ENCODE assay signal across 8 mouse cellular contexts in the genomic region with DNA sequence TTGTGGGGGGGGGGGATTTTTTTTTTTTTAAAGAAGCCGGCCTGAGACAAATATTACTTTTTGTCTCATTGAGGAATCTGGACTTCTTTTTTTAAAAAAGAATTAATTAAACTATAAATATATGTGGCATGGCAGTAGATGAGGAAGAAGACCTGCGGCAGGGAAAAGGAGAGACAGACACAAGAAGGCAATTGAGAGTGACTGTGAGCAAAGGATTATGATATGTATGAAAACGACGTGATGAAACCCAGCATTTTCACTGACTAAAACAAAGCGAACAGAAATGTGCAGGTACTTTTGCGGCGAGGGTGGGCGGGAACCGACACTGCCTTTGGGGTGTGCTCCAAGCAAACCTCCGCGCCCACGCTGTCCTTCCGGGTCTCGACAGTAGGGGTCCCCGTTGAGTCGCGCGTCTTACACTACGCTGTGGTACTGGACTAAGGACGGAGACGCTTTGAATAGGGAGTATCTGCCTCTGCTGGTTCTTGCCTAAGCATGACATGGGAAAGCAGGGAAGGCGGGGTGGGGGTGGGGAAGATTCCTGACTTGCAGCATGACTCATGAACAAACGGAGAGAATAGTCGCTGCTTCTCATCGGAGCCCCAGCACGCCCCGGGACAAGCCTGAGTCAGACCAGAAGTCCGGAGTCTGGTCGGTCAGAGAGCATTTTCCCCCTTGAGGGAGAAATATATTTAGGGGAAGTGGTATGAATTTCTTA. TPM values are rescaled to one million over a fixed set of nuclear protein-coding genes. Genes with fewer than 3 reads are reported as not detected.
DNase-seq lines count a peak whose midpoint lies in the region; ATAC-seq and TF ChIP-seq lines count a peak whose summit lies in the region.

No protein-coding gene starts in this region.

- intact Hi-C loops in heart, postnatal 36 days (cut with DNase I), result loop anchor here (1.0 to 2.0 kb wide), 4 partner anchors 97 to 280 kb away; a partner anchor contains a TSS

- peak overlapping the region; percentile 65 for H3K4me2 ChIP-seq in forebrain, embryonic 16.5 days (ENCODE audit: low read length)
- H3K4me2 ChIP-seq in lung, embryonic 14.5 days, result peak overlapping the region; percentile 65

- DNase-seq in ES-CJ7 (ENCODE audit: low read depth, low spot score), result peak; percentile 97
- peak; percentile 83 for DNase-seq in cerebellum, adult 11-12 months
- peak; percentile 93 to 98 for DNase-seq in heart, postnatal 36 days
- DNase-seq in layer of hippocampus, adult 2 months (ENCODE audit: low spot score in 2 of 2), result peak; percentile 90 to 98
- DNase-seq in lung, embryonic 14.5 days, result peak; percentile 98
- DNase-seq in thymus, adult 2 months, result peak; percentile 90

- ATAC-seq in forebrain, embryonic 16.5 days, result peak; percentile 97
- ATAC-seq in lung, embryonic 14.5 days (ENCODE audit: insufficient read depth), result peak; percentile 96

- H3K9ac ChIP-seq in forebrain, embryonic 16.5 days (replicated peaks; ENCODE audit: low read depth, low read length), result peak overlapping the region; percentile 52
- H3K9ac ChIP-seq in lung, embryonic 14.5 days, result no peak overlapping the region; the same call in 1 of the 2 replicates

- TF ChIP-seq CTCF in layer of hippocampus, adult 2 months (conservative IDR thresholded peaks at IDR 0.05), result peak; percentile 85
- peak; percentile 99 for TF ChIP-seq CTCF in lung, embryonic 14.5 days (IDR thresholded peaks at IDR 0.05; ENCODE audit: low read depth)
- TF ChIP-seq CTCF in olfactory bulb, adult 2 months (IDR thresholded peaks at IDR 0.05; ENCODE audit: insufficient read depth, low read depth, low read length), result peak; percentile 93
- peak; percentile 89 for TF ChIP-seq CTCF in thymus, adult 2 months (IDR thresholded peaks at IDR 0.05; ENCODE audit: borderline replicate concordance, control insufficient read depth, extremely low read depth, insufficient read depth, low read length, poor library complexity)

- no peaks in the 10 kb centered on the region for H3K36me3 ChIP-seq in forebrain, embryonic 16.5 days (ENCODE audit: control insufficient read depth, insufficient read depth)
- H3K36me3 ChIP-seq in lung, embryonic 14.5 days (ENCODE audit: insufficient read depth), result no peaks in the 10 kb centered on the region
- H3K36me3 ChIP-seq in thymus, adult 2 months (ENCODE audit: control insufficient read depth, insufficient read depth, low read length), result no peaks in the 10 kb centered on the region

- TF ChIP-seq POLR2A in olfactory bulb, adult 2 months (IDR thresholded peaks at IDR 0.05; ENCODE audit: insufficient read depth, low read depth, low read length), result no peak
- TF ChIP-seq POLR2A in thymus, adult 2 months (IDR thresholded peaks at IDR 0.05; ENCODE audit: control insufficient read depth, extremely low read depth, insufficient read depth, low read length, poor library complexity), result no peak

- H3K4me1 ChIP-seq in forebrain, embryonic 16.5 days (replicated peaks; ENCODE audit: control insufficient read depth, insufficient read depth, low read length), result peaks cover 10% of the 10 kb centered on the region
- H3K4me1 ChIP-seq in lung, embryonic 14.5 days (ENCODE audit: insufficient read depth), result no peaks in the 10 kb centered on the region
- peaks cover 20% of the 10 kb centered on the region for H3K4me1 ChIP-seq in olfactory bulb, adult 2 months (ENCODE audit: control insufficient read depth, insufficient read depth, low read length)
- H3K4me1 ChIP-seq in thymus, adult 2 months (replicated peaks; ENCODE audit: control insufficient read depth, insufficient read depth, low read length), result peaks cover 9% of the 10 kb centered on the region

- H3K4me3 ChIP-seq in forebrain, embryonic 16.5 days (replicated peaks; ENCODE audit: low read length), result peak overlapping the region; percentile 41
- peak overlapping the region; percentile 52 for H3K4me3 ChIP-seq in layer of hippocampus, adult 2 months
- peak overlapping the region; percentile 29 for H3K4me3 ChIP-seq in lung, embryonic 14.5 days (ENCODE audit: low read depth, low read length)
- H3K4me3 ChIP-seq in olfactory bulb, adult 2 months (ENCODE audit: insufficient read depth, low read depth, low read length), result peak overlapping the region; percentile 39
- H3K4me3 ChIP-seq in thymus, adult 2 months (ENCODE audit: control insufficient read depth, insufficient read depth, low read length), result no peak overlapping the region

- 5% methylated on average over 29 of the region's 29 CpGs for WGBS in forebrain, embryonic 16.5 days
- WGBS in lung, embryonic 14.5 days, result under 1% methylated on average over 29 of the region's 29 CpGs
- 1% methylated on average over 29 of the region's 29 CpGs for WGBS in olfactory bulb, adult 2 months
- 1% methylated on average over 29 of the region's 29 CpGs for WGBS in thymus, adult 2 months

- no peaks in the 10 kb centered on the region for H3K27me3 ChIP-seq in forebrain, embryonic 16.5 days (replicated peaks; ENCODE audit: control insufficient read depth, insufficient read depth, low read length)
- H3K27me3 ChIP-seq in lung, embryonic 14.5 days (ENCODE audit: insufficient read depth, low read length), result no peaks in the 10 kb centered on the region
- H3K27me3 ChIP-seq in thymus, adult 2 months (ENCODE audit: control insufficient read depth, insufficient read depth, low read length), result 0 out of 2 replicates have a peak, but pooled peaks cover 4% of the 10 kb centered on the region

- H3K27ac ChIP-seq in forebrain, embryonic 16.5 days (ENCODE audit: low read length), result no peak overlapping the region
- peak overlapping the region; percentile 92 for H3K27ac ChIP-seq in layer of hippocampus, adult 2 months
- H3K27ac ChIP-seq in lung, embryonic 14.5 days (ENCODE audit: low read depth), result 0 out of 2 replicates have a peak overlapping the region, but pooled peaks have one; percentile 42
- H3K27ac ChIP-seq in olfactory bulb, adult 2 months (ENCODE audit: insufficient read depth, low read depth, low read length), result peak overlapping the region; percentile 58; the same call in 1 of the 2 replicates
- no peak overlapping the region for H3K27ac ChIP-seq in thymus, adult 2 months (ENCODE audit: control insufficient read depth, insufficient read depth, low read length)

- no peaks in the 10 kb centered on the region for H3K9me3 ChIP-seq in forebrain, embryonic 16.5 days (ENCODE audit: control insufficient read depth, low read length)
- no peaks in the 10 kb centered on the region for H3K9me3 ChIP-seq in lung, embryonic 14.5 days (ENCODE audit: low read depth, low read length)

RNA-seq across cellular contexts. Expression of a gene that starts 50.6 kb away (rescaled TPM):
- 15.4 and 15.6 TPM in 2 replicates for polyA plus RNA-seq in forebrain, embryonic 16.5 days (2015; fragmentation: Nextera tagmentation; extraction: Ambion mirVana)
- 1 to 10 TPM; 7.9 to 8.8 TPM for total RNA-seq in heart, postnatal 36 days (2021)
- total RNA-seq in layer of hippocampus, adult 2 months (2021), result 10 to 100 TPM; 26.5 to 27.2 TPM
- 14.9 and 15.5 TPM in 2 replicates for polyA plus RNA-seq in lung, embryonic 14.5 days (2014; fragmentation: Nextera tagmentation; extraction: Ambion mirVana)
- not detected in 2 replicates for polyA plus RNA-seq in olfactory bulb, adult 2 months (2012; ENCODE audit: insufficient read depth, insufficient read length, low replicate concordance, missing spikeins)
- 24.5 and 26.9 TPM in 2 replicates for polyA plus RNA-seq in thymus, adult 2 months (2012; rRNA removed)

Comparison
In these comparisons a context has a peak if more than half of its experiments do, and no peak if none do; other contexts are left out.
1. H3K27ac ChIP-seq: peak in layer of hippocampus, adult 2 months (single experiment), lung, embryonic 14.5 days (single experiment) and olfactory bulb, adult 2 months (single experiment); none in forebrain, embryonic 16.5 days (single experiment) and thymus, adult 2 months (single experiment).
2. RNA of a gene that starts 50.6 kb away (polyA plus RNA-seq): 24.5 to 26.9 TPM in thymus, adult 2 months, 15.4 to 15.6 TPM in forebrain, embryonic 16.5 days and 14.9 to 15.5 TPM in lung, embryonic 14.5 days; not detected in olfactory bulb, adult 2 months; every median in the first group is over 10 times any median in the second.
3. Peak in every context shown above with its lines, with median percentiles within 50 percentile points of each other: DNase-seq and CTCF ChIP-seq.